Mouse (Mus musculus) lung, adult 2 months (tissue): ENCODE measurements around the gene Yy1.

Experiments
- CTCF ChIP-seq: fragments of 200-500 bp; IDR thresholded peaks from 2 replicates; pipeline ENCODE4 v1.5.1; 2011; ENCODE audit warnings: mild to moderate bottlenecking, low read length, control low read depth; ENCODE audit not compliant: insufficient read depth
- POLR2A ChIP-seq: fragments of 200-500 bp; IDR thresholded peaks from 2 replicates; pipeline ENCODE4 v1.6.1; 2011; ENCODE audit warnings: low read depth, mild to moderate bottlenecking, control low read depth, low read length, borderline replicate concordance; ENCODE audit errors: extremely low read depth

GRCm38 (mm10) chr12:108760016-108760415 lies 32.8 kb upstream of the Yy1 start:
- TF ChIP-seq POLR2A = no peak
- TF ChIP-seq CTCF = no peak
